Mouse (Mus musculus) G1E (cell line): ENCODE results near the gene Orm3. TPM values are rescaled to one million over a fixed set of nuclear protein-coding genes. Genes with fewer than 3 reads are reported as not detected.
"Not testable (repeated sequence)": the region's sequence is repeated elsewhere in the genome, so short reads cannot be mapped to it uniquely, and the experiment has no call there.

Source experiments
- ATAC-seq: 2 replicates; pipeline ENCODE4 v1.8.0; 2016; ENCODE audit warnings: mild to moderate bottlenecking; ENCODE audit not compliant: insufficient number of reproducible peaks, poor library complexity, low FRiP score, severe bottlenecking; ENCODE audit errors: extremely low read depth
- DNase-seq: peaks from one replicate; pipeline ENCODE4 v3.0.0; 2012; ENCODE audit warnings: low spot score
- H3K27me3 ChIP-seq: 2 replicates; pipeline ENCODE4 v1.6.1; 2012; ENCODE audit warnings: mild to moderate bottlenecking, low read length, inconsistent platforms; ENCODE audit not compliant: insufficient read depth
- H3K36me3 ChIP-seq: replicated peaks from 2 replicates; pipeline ENCODE3; 2012; ENCODE audit warnings: mild to moderate bottlenecking, inconsistent platforms
- H3K4me1 ChIP-seq: 2 replicates; pipeline ENCODE4 v1.6.1; 2012; ENCODE audit warnings: low read depth, low read length, inconsistent platforms, mixed read lengths; ENCODE audit not compliant: insufficient read depth
- H3K4me3 ChIP-seq: 2 replicates; pipeline ENCODE4 v1.5.1; 2012; ENCODE audit warnings: low read depth, mild to moderate bottlenecking, inconsistent platforms, low read length, moderate library complexity, mixed read lengths
- H3K9me3 ChIP-seq: replicated peaks from 2 replicates; pipeline ENCODE4 v1.6.1; 2012; ENCODE audit warnings: inconsistent platforms
- CTCF ChIP-seq: IDR thresholded peaks from 2 replicates; pipeline ENCODE4 v1.5.1; 2012; ENCODE audit warnings: low read depth, low read length, inconsistent platforms, mixed read lengths
- GATA1 ChIP-seq: IDR thresholded peaks from 2 replicates; pipeline ENCODE4 v1.6.1; 2012; ENCODE audit warnings: borderline replicate concordance, low read length, inconsistent platforms, mixed read lengths
- GATA2 ChIP-seq: IDR thresholded peaks from 2 replicates; pipeline ENCODE4 v1.6.1; 2012; ENCODE audit warnings: low read depth, low read length, inconsistent platforms, borderline replicate concordance
- POLR2AphosphoS5 ChIP-seq: IDR thresholded peaks from 2 replicates; pipeline ENCODE4 v1.6.1; 2012; ENCODE audit warnings: low read depth, low read length, inconsistent platforms; ENCODE audit not compliant: insufficient replicate concordance
- TAL1 ChIP-seq: conservative IDR thresholded peaks from 2 replicates; pipeline ENCODE4 v1.6.1; 2012; ENCODE audit warnings: low read depth, low read length, inconsistent platforms, mixed read lengths
- polyA plus RNA-seq: library from polyadenylated mRNA; stranded (reverse); fragments of >175 nt; gene quantifications from 2 replicates; pipeline ENCODE4 v1.2.3, GENCODE M21; 2012
- total RNA-seq, 2 experiments: library from RNA; stranded (forward) in 1 of 2; stranded (reverse) in 1 of 2; fragments of 200-1000 nt in 1 of 2; fragments of >200 nt in 1 of 2; fragmentation: Nextera tagmentation in 1 of 2; gene quantifications; 2 replicates each; pipeline ENCODE4 v1.2.3; 2014 to 2017

The Orm3 gene
- total and polyA plus RNA-seq, 3 experiments: not detected

GRCm38 (mm10) chr4:63316076-63316746 lies 39.8 kb upstream of the Orm3 start:
- Histone ChIP-seq H3K9me3 (peaks cover 83% of the 10 kb centered on the region), H3K36me3 (no peaks in the 10 kb centered on the region), H3K4me1 (no peaks in the 10 kb centered on the region), H3K4me3 (no peak overlapping the region), H3K27me3 (no peaks in the 10 kb centered on the region)
- no peak for DNase-seq
- no peak for ATAC-seq
- TF ChIP-seq CTCF (no peak), GATA1 (no peak), TAL1 (no peak), POLR2AphosphoS5 (no peak), GATA2 (no peak)

GRCm38 (mm10) chr4:63319566-63319965 lies 36.4 kb upstream of the Orm3 start:
- not testable (repeated sequence) for H3K27me3 ChIP-seq, H3K36me3 ChIP-seq, ATAC-seq, H3K4me1 ChIP-seq, DNase-seq, H3K4me3 ChIP-seq
- peaks cover 80% of the 10 kb centered on the region for H3K9me3 ChIP-seq

- H3K36me3 ChIP-seq: no peaks in the 10 kb centered on the region
Measured at GRCm38 (mm10) chr4:63323275-63323815, 32.6 kb upstream of the Orm3 start.

DNA sequence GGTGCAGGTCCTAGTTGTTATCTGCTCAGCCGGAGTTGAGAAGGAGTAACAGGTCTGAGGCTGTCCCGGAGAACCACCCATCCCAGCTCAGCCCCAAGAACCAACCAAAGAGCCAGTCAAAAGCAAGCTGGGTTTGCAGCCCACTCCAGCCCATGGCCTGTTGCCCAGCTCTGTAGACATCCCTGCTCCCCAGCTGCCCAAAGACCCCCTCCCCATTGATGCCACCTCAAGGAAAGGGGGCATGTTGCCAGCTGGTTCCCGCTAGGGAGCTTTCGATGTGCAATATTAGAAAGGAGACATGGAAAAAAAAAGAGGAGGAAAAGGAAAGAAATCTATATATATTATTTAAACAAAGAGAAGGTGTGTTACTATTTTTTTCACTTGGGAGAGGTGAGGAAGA lies 22.6 kb upstream of the Orm3 start:
- TF ChIP-seq POLR2AphosphoS5 (no peak), CTCF (no peak), GATA1 (no peak), TAL1 (no peak)
- ATAC-seq: no peak
- no peak overlapping the region for H3K4me3 ChIP-seq
- no peaks in the 10 kb centered on the region for H3K27me3 ChIP-seq
- peaks cover 45% of the 10 kb centered on the region for H3K9me3 ChIP-seq
- DNase-seq: no peak
- no peaks in the 10 kb centered on the region for H3K4me1 ChIP-seq
- no peaks in the 10 kb centered on the region for H3K36me3 ChIP-seq

More at GRCm38 (mm10) chr4:63323275-63323815, 32.6 kb upstream of the Orm3 start:
- Histone ChIP-seq H3K9me3 (peaks cover 78% of the 10 kb centered on the region), H3K4me3 (no peak overlapping the region), H3K4me1 (no peaks in the 10 kb centered on the region), H3K27me3 (no peaks in the 10 kb centered on the region)
- no peak for ATAC-seq
- TF ChIP-seq GATA1: no peak
- no peak for TF ChIP-seq TAL1
- no peak for TF ChIP-seq GATA2
- no peak for DNase-seq

GRCm38 (mm10) chr4:63338414-63339076 lies 17.4 kb upstream of the Orm3 start:
- no peaks in the 10 kb centered on the region for H3K27me3 ChIP-seq
- H3K9me3 ChIP-seq: peaks cover 39% of the 10 kb centered on the region
- TF ChIP-seq POLR2AphosphoS5 (no peak), CTCF (no peak), GATA2 (no peak), TAL1 (no peak), GATA1 (no peak)
- DNase-seq (no peak), ATAC-seq (no peak)
- no peak overlapping the region for H3K4me3 ChIP-seq
- no peaks in the 10 kb centered on the region for H3K36me3 ChIP-seq
- no peaks in the 10 kb centered on the region for H3K4me1 ChIP-seq

- Histone ChIP-seq H3K4me1 (no peaks in the 10 kb centered on the region), H3K36me3 (no peaks in the 10 kb centered on the region), H3K4me3 (no peak overlapping the region), H3K9me3 (peaks cover 66% of the 10 kb centered on the region), H3K27me3 (no peaks in the 10 kb centered on the region)
- DNase-seq (no peak), ATAC-seq (no peak)
- TF ChIP-seq TAL1: no peak
- TF ChIP-seq GATA1: no peak
- TF ChIP-seq CTCF: no peak
- no peak for TF ChIP-seq POLR2AphosphoS5
- TF ChIP-seq GATA2: no peak
Measured at GRCm38 (mm10) chr4:63342491-63342890, 13.5 kb upstream of the Orm3 start.

DNA sequence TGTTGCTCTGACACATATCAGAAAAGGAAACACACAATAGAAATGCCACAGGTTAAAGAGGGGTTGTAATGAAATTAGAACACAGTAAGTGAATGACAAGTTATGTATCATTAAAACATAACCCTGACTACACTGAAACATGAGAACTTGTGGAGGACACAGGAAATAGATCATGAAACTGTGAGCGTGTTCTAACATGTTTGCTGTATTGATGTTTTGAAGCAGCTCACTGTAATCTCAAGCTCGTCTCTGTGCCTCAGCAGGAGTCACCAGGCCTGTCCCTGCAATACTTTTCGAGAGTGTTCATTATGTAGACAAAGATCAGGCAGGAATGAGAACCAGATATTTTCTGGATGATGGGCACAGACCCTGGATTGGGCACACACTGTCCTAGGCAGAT lies 12.4 kb upstream of the Orm3 start:
- DNase-seq (no peak), ATAC-seq (no peak)
- Histone ChIP-seq H3K4me1 (no peaks in the 10 kb centered on the region), H3K36me3 (no peaks in the 10 kb centered on the region), H3K27me3 (no peaks in the 10 kb centered on the region), H3K9me3 (peaks cover 65% of the 10 kb centered on the region), H3K4me3 (no peak overlapping the region)
- TF ChIP-seq TAL1 (no peak), CTCF (no peak), GATA2 (no peak)
